Mouse (Mus musculus) embryonic fibroblast, embryonic 13.5 days (primary cell): Measurements from ENCODE around the gene Cdc42bpa.

Experiments used
- CTCF ChIP-seq: IDR thresholded peaks from 2 replicates; pipeline ENCODE4 v1.5.1; 2011; ENCODE audit warnings: mild to moderate bottlenecking, control low read depth, low read length, moderate library complexity, borderline replicate concordance; ENCODE audit not compliant: insufficient read depth
- POLR2A ChIP-seq: IDR thresholded peaks from 2 replicates; pipeline ENCODE4 v1.6.1; 2011; ENCODE audit warnings: low read depth, mild to moderate bottlenecking, control low read depth, low read length, moderate library complexity

- TF ChIP-seq CTCF (no peak), POLR2A (no peak)
Measured at GRCm38 (mm10) chr1:180008057-180008456, 47.8 kb downstream of the Cdc42bpa start.
